Mouse (Mus musculus) cortical plate, adult 2 months (tissue): ENCODE data around the gene Ppp1r27.

ENCODE experiments used
- CTCF ChIP-seq: fragments of 200-500 bp; IDR thresholded peaks from 2 replicates; pipeline ENCODE4 v1.5.1; 2011; ENCODE audit warnings: mild to moderate bottlenecking, control low read depth, low read length; ENCODE audit not compliant: insufficient read depth; ENCODE audit errors: extremely low read depth
- POLR2A ChIP-seq: fragments of 200-500 bp; IDR thresholded peaks from 2 replicates; pipeline ENCODE4 v1.6.1; 2011; ENCODE audit warnings: mild to moderate bottlenecking, low read length, control low read depth; ENCODE audit not compliant: insufficient read depth; ENCODE audit errors: extremely low read depth

DNA sequence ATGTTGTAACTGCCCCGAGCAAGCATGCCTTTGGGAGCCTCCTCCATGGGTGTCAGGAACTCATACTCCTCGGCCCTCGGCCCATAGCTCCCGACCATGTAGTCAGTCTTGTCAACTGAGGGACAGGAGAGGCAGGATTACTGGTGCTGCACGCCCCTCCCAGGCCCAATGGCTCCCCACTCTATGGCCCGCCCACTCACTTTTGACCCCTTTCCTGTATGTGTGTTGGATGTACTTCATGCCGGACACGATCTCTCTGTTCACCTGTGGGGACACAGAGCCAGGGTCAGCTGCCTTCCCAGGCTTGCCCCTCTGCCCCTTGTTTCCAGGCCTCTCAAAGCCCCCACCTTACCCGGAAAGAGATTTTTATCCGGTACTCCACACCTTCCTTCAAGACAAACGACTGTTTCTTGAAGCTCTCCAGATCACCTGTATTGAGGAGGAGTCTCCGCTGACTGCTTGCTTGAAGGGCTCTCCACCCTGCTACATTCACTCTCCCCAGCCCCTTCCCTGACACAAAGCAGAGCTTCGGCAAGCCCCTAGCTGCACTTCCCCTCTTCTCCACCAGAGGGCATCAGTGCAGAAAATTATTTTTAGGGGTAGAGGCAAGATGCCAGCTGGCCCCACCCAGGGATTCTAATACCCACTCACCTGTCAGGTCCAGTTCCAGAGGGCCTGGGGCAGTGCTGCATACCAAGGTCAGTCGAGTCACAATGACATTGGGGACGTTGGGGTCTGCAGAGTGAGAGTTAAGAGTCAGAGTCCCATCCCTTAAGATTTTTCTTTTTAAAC lies 28.6 kb upstream of the Ppp1r27 start:
- TF ChIP-seq CTCF (peak; percentile 76), POLR2A (no peak)
